Mouse (Mus musculus) stomach, postnatal 0 days (tissue): ENCODE data around the gene Cib3. TPM values are rescaled to one million over a fixed set of nuclear protein-coding genes. Genes with fewer than 3 reads are reported as not detected.

Source experiments
- ATAC-seq: fragments of 200-750 bp; cut with Nextera tagmentation; 2 replicates; pipeline ENCODE4 v1.8.0; 2017; ENCODE audit not compliant: low FRiP score, low TSS enrichment
- DNase-seq: peaks from one replicate; pipeline ENCODE4 v3.0.0-alpha.2; 2016; ENCODE audit warnings: low spot score
- H3K27ac ChIP-seq: fragments of 300-500 bp; sonication (generic); replicated peaks from 2 replicates; pipeline ENCODE4 v1.5.1; 2014; ENCODE audit warnings: mild to moderate bottlenecking, control low read depth
- H3K27me3 ChIP-seq: fragments of 300-500 bp; sonication (generic); 2 replicates; pipeline ENCODE4 v1.6.1; 2014; ENCODE audit warnings: low read length; ENCODE audit not compliant: control insufficient read depth, insufficient read depth
- H3K36me3 ChIP-seq: fragments of 300-500 bp; sonication (generic); 2 replicates; pipeline ENCODE4 v1.6.1; 2014; ENCODE audit warnings: low read length, mixed read lengths; ENCODE audit not compliant: control insufficient read depth, insufficient read depth
- H3K4me1 ChIP-seq: fragments of 300-500 bp; sonication (generic); replicated peaks from 2 replicates; pipeline ENCODE4 v1.6.1; 2014; ENCODE audit warnings: antibody characterized with exemption; ENCODE audit not compliant: control insufficient read depth, insufficient read depth
- H3K4me2 ChIP-seq: fragments of 300-500 bp; sonication (generic); replicated peaks from 2 replicates; pipeline ENCODE4 v1.6.1; 2014; ENCODE audit warnings: low read depth, mild to moderate bottlenecking, control low read depth, moderate library complexity
- H3K4me3 ChIP-seq: fragments of 300-500 bp; sonication (generic); 2 replicates; pipeline ENCODE4 v1.5.1; 2014; ENCODE audit warnings: low read depth, low read length, control low read depth
- H3K9ac ChIP-seq: fragments of 300-500 bp; sonication (generic); 2 replicates; pipeline ENCODE4 v1.6.1; 2014; ENCODE audit warnings: mild to moderate bottlenecking, low read length, control low read depth, mixed read lengths
- H3K9me3 ChIP-seq: fragments of 300-500 bp; sonication (generic); 2 replicates; pipeline ENCODE4 v1.6.1; 2016; ENCODE audit warnings: low read length; ENCODE audit not compliant: control insufficient read depth
- CTCF ChIP-seq: IDR thresholded peaks from 2 replicates; pipeline ENCODE4 v1.5.1; 2016; ENCODE audit warnings: antibody characterized with exemption, low read depth, mild to moderate bottlenecking, moderate library complexity
- EP300 ChIP-seq: optimal IDR thresholded peaks from 2 replicates; pipeline ENCODE3; 2016; ENCODE audit warnings: antibody characterized with exemption
- WGBS: fragments of 180-500 bp; shearing (Covaris S2); extraction: QIAGEN DNeasy Blood & Tissue Kit; methylation state at CpG from one replicate; pipeline ENCODE4 v1.1.7; 2014; 5-methylcytosine and 5-hydroxymethylcytosine counted together
- polyA plus RNA-seq: library from polyadenylated mRNA; unstranded; fragments of >200 nt; fragmentation: Nextera tagmentation; extraction: Ambion mirVana; gene quantifications from 2 replicates; pipeline ENCODE4 v1.2.1, GENCODE M21; 2015

Cib3 gene
- polyA plus RNA-seq, 1 experiment from 2014 or later: 0.45 TPM

GRCm38 (mm10) chr8:72183554-72184202 is 29.0 kb downstream of the Cib3 start:
- ATAC-seq: no peak
- TF ChIP-seq CTCF: no peak
- TF ChIP-seq EP300: no peak
- Histone ChIP-seq H3K4me1 (no peaks in the 10 kb centered on the region), H3K4me3 (no peak overlapping the region), H3K9me3 (no peaks in the 10 kb centered on the region), H3K4me2 (no peak overlapping the region), H3K9ac (no peak overlapping the region), H3K27ac (no peak overlapping the region), H3K36me3 (peaks cover 10% of the 10 kb centered on the region), H3K27me3 (no peaks in the 10 kb centered on the region)
- 72% methylated on average over 2 of the region's 2 CpGs for WGBS
- DNase-seq: no peak

- Histone ChIP-seq H3K4me3 (no peak overlapping the region), H3K27me3 (no peaks in the 10 kb centered on the region), H3K9ac (no peak overlapping the region), H3K27ac (no peak overlapping the region), H3K4me1 (no peaks in the 10 kb centered on the region), H3K36me3 (peaks cover 45% of the 10 kb centered on the region), H3K4me2 (no peak overlapping the region), H3K9me3 (no peaks in the 10 kb centered on the region)
- DNase-seq (peak; percentile 76), ATAC-seq (peak; percentile 9; the same call in 1 of the 2 replicates)
- TF ChIP-seq CTCF (peak; percentile 94), EP300 (no peak)
- WGBS: 65% methylated on average over 5 of the region's 5 CpGs
Measured at GRCm38 (mm10) chr8:72177346-72177925, 35.2 kb downstream of the Cib3 start.

- peak; percentile 66 for ATAC-seq
- WGBS: 79% methylated on average over 3 of the region's 3 CpGs
- H3K9me3 ChIP-seq: no peaks in the 10 kb centered on the region
- no peak overlapping the region for H3K4me3 ChIP-seq
- H3K4me1 ChIP-seq: no peaks in the 10 kb centered on the region
- no peak for TF ChIP-seq CTCF
- no peak for TF ChIP-seq EP300
- H3K27me3 ChIP-seq: no peaks in the 10 kb centered on the region
- no peak overlapping the region for H3K4me2 ChIP-seq
- H3K36me3 ChIP-seq: peaks cover 47% of the 10 kb centered on the region
- H3K9ac ChIP-seq: no peak overlapping the region
- DNase-seq: no peak
- H3K27ac ChIP-seq: no peak overlapping the region
Measured at GRCm38 (mm10) chr8:72169681-72170249, 42.9 kb downstream of the Cib3 start.

- no peak overlapping the region for H3K9ac ChIP-seq
- H3K27me3 ChIP-seq: no peaks in the 10 kb centered on the region
- no peak overlapping the region for H3K4me2 ChIP-seq
- WGBS: 75% methylated on average over 3 of the region's 3 CpGs
- no peak overlapping the region for H3K27ac ChIP-seq
- DNase-seq (no peak), ATAC-seq (no peak)
- H3K36me3 ChIP-seq: peaks cover 41% of the 10 kb centered on the region
- H3K4me3 ChIP-seq: no peak overlapping the region
- TF ChIP-seq CTCF (no peak), EP300 (no peak)
- no peaks in the 10 kb centered on the region for H3K4me1 ChIP-seq
- H3K9me3 ChIP-seq: no peaks in the 10 kb centered on the region
Measured at GRCm38 (mm10) chr8:72169098-72169668, 43.5 kb downstream of the Cib3 start.

GRCm38 (mm10) chr8:72162821-72163220 is 49.8 kb downstream of the Cib3 start:
- Histone ChIP-seq H3K4me2 (peak overlapping the region; percentile 87; the same call in 1 of the 2 replicates), H3K9ac (no peak overlapping the region), H3K9me3 (no peaks in the 10 kb centered on the region), H3K36me3 (no peaks in the 10 kb centered on the region), H3K4me3 (no peak overlapping the region), H3K27ac (no peak overlapping the region), H3K4me1 (peaks cover 7% of the 10 kb centered on the region), H3K27me3 (no peaks in the 10 kb centered on the region)
- DNase-seq: no peak
- ATAC-seq: no peak
- TF ChIP-seq EP300: no peak
- no peak for TF ChIP-seq CTCF
